Mouse (Mus musculus) kidney, embryonic 14.5 days (tissue): Measurements from ENCODE around the gene Olfr1248. TPM values are rescaled to one million over a fixed set of nuclear protein-coding genes. Genes with fewer than 3 reads are reported as not detected.
"Not testable (repeated sequence)": the region's sequence is repeated elsewhere in the genome, so short reads cannot be mapped to it uniquely, and the experiment has no call there.

Experiments
- ATAC-seq: fragments of 200-750 bp; cut with Nextera tagmentation; 2 replicates; pipeline ENCODE4 v1.8.0; 2017; ENCODE audit warnings: moderate number of reproducible peaks, mild to moderate bottlenecking, moderate TSS enrichment, moderate library complexity; ENCODE audit not compliant: low FRiP score, low TSS enrichment
- H3K27ac ChIP-seq: fragments of 300-500 bp; sonication (generic); 2 replicates; pipeline ENCODE4 v1.5.1; 2014; ENCODE audit warnings: low read depth, mild to moderate bottlenecking, low read length, moderate library complexity, mixed read lengths
- H3K27me3 ChIP-seq: fragments of 300-500 bp; sonication (generic); 2 replicates; pipeline ENCODE4 v1.6.1; 2014; ENCODE audit warnings: mild to moderate bottlenecking, low read length; ENCODE audit not compliant: control insufficient read depth, insufficient read depth
- H3K36me3 ChIP-seq: fragments of 300-500 bp; sonication (generic); 2 replicates; pipeline ENCODE4 v1.6.1; 2014; ENCODE audit warnings: low read length, mixed read lengths; ENCODE audit not compliant: control insufficient read depth, insufficient read depth
- H3K4me1 ChIP-seq: fragments of 300-500 bp; sonication (generic); 2 replicates; pipeline ENCODE4 v1.6.1; 2014; ENCODE audit warnings: low read length, mixed read lengths; ENCODE audit not compliant: control insufficient read depth, insufficient read depth
- H3K4me2 ChIP-seq: fragments of 300-500 bp; sonication (generic); replicated peaks from 2 replicates; pipeline ENCODE4 v1.6.1; 2014; ENCODE audit warnings: low read depth, mild to moderate bottlenecking, low read length
- H3K4me3 ChIP-seq: fragments of 300-500 bp; sonication (generic); 2 replicates; pipeline ENCODE4 v1.5.1; 2014; ENCODE audit warnings: mild to moderate bottlenecking, low read length
- H3K9ac ChIP-seq: fragments of 300-500 bp; sonication (generic); 2 replicates; pipeline ENCODE4 v1.6.1; 2014; ENCODE audit warnings: low read depth, mild to moderate bottlenecking, low read length, moderate library complexity
- H3K9me3 ChIP-seq: fragments of 300-500 bp; sonication (generic); 2 replicates; pipeline ENCODE4 v1.6.1; 2016; ENCODE audit warnings: low read length; ENCODE audit not compliant: control insufficient read depth
- WGBS: fragments of 180-500 bp; shearing (Covaris S2); extraction: QIAGEN DNeasy Blood & Tissue Kit; methylation state at CpG from one replicate; pipeline ENCODE4 v1.1.7; 2014; 5-methylcytosine and 5-hydroxymethylcytosine counted together
- polyA plus RNA-seq: library from polyadenylated mRNA; unstranded; fragments of >200 nt; fragmentation: Nextera tagmentation; extraction: Ambion mirVana; gene quantifications from 2 replicates; pipeline ENCODE4 v1.2.1, GENCODE M21; 2014

Olfr1248 gene
- not detected in 2 replicates for polyA plus RNA-seq

GRCm38 (mm10) chr2:89618145-89618544, at the start of gene Olfr1248:
Gene Olfr1248, minus strand, starts transcription at chr2:89618245.
- H3K36me3 ChIP-seq, H3K4me2 ChIP-seq, H3K4me3 ChIP-seq, H3K9me3 ChIP-seq, ATAC-seq, H3K27me3 ChIP-seq, H3K4me1 ChIP-seq, H3K9ac ChIP-seq, H3K27ac ChIP-seq: not testable (repeated sequence)
- WGBS = 91% methylated on average over 1 of the region's 1 CpGs

GRCm38 (mm10) chr2:89661367-89661766, 43.3 kb upstream of the Olfr1248 start, which contains the start of gene Olfr1250:
Gene Olfr1250, minus strand, starts transcription at chr2:89661467.
- H3K36me3 ChIP-seq = no peaks in the 10 kb centered on the region
- H3K9ac ChIP-seq = no peak within 1 kb of the TSS
- H3K4me2 ChIP-seq = no peak within 1 kb of the TSS
- H3K27me3 ChIP-seq = no peaks in the 10 kb centered on the region
- H3K4me3 ChIP-seq = no peak within 1 kb of the TSS
- ATAC-seq = no peak
- no peaks in the 10 kb centered on the region for H3K4me1 ChIP-seq
- no peaks in the 10 kb centered on the region for H3K9me3 ChIP-seq
- H3K27ac ChIP-seq = no peak within 1 kb of the TSS

GRCm38 (mm10) chr2:89634883-89635282, 16.8 kb upstream of the Olfr1248 start, which contains the start of gene Olfr1249:
Gene Olfr1249, minus strand, starts transcription at chr2:89634983.
- Histone ChIP-seq H3K27ac (no peak within 1 kb of the TSS), H3K9ac (no peak within 1 kb of the TSS)
- WGBS = 89% methylated on average over 2 of the region's 2 CpGs

GRCm38 (mm10) chr2:89614030-89614429, 4.0 kb downstream of the Olfr1248 start, which contains the start of gene Olfr1247:
Gene Olfr1247, minus strand, starts transcription at chr2:89614130.
- H3K27ac ChIP-seq = no peak within 1 kb of the TSS
- WGBS = 85% methylated on average over 2 of the region's 2 CpGs
- H3K9ac ChIP-seq = no peak within 1 kb of the TSS
- H3K4me2 ChIP-seq = no peak within 1 kb of the TSS
- H3K9me3 ChIP-seq = no peaks in the 10 kb centered on the region
- ATAC-seq = no peak
- H3K36me3 ChIP-seq = no peaks in the 10 kb centered on the region
- no peak within 1 kb of the TSS for H3K4me3 ChIP-seq
- H3K27me3 ChIP-seq = no peaks in the 10 kb centered on the region
- H3K4me1 ChIP-seq = no peaks in the 10 kb centered on the region

More at GRCm38 (mm10) chr2:89634883-89635282, 16.8 kb upstream of the Olfr1248 start, which contains the start of gene Olfr1249:
- no peaks in the 10 kb centered on the region for H3K27me3 ChIP-seq
- no peak within 1 kb of the TSS for H3K4me2 ChIP-seq
- no peaks in the 10 kb centered on the region for H3K9me3 ChIP-seq
- H3K4me1 ChIP-seq = no peaks in the 10 kb centered on the region
- H3K36me3 ChIP-seq = no peaks in the 10 kb centered on the region
- ATAC-seq = no peak
- H3K4me3 ChIP-seq = no peak within 1 kb of the TSS

- H3K9ac ChIP-seq = no peak within 1 kb of the TSS
- H3K4me1 ChIP-seq = no peaks in the 10 kb centered on the region
- 79% methylated on average over 2 of the region's 2 CpGs for WGBS
- no peak for ATAC-seq
- H3K4me3 ChIP-seq = no peak within 1 kb of the TSS
- H3K9me3 ChIP-seq = no peaks in the 10 kb centered on the region
- no peak within 1 kb of the TSS for H3K27ac ChIP-seq
- H3K27me3 ChIP-seq = no peaks in the 10 kb centered on the region
- H3K36me3 ChIP-seq = no peaks in the 10 kb centered on the region
- H3K4me2 ChIP-seq = no peak within 1 kb of the TSS
Measured at GRCm38 (mm10) chr2:89593057-89593456, 25.0 kb downstream of the Olfr1248 start, which contains the start of gene Olfr1246. Gene Olfr1246, minus strand, starts transcription at chr2:89593157.

- H3K4me3 ChIP-seq = no peak within 1 kb of the TSS
- no peaks in the 10 kb centered on the region for H3K27me3 ChIP-seq
- H3K27ac ChIP-seq = no peak within 1 kb of the TSS
- H3K4me2 ChIP-seq = no peak within 1 kb of the TSS
- no peaks in the 10 kb centered on the region for H3K9me3 ChIP-seq
- no peak within 1 kb of the TSS for H3K9ac ChIP-seq
- H3K4me1 ChIP-seq = no peaks in the 10 kb centered on the region
- 88% methylated on average over 1 of the region's 1 CpGs for WGBS
- no peaks in the 10 kb centered on the region for H3K36me3 ChIP-seq
- ATAC-seq = no peak
Measured at GRCm38 (mm10) chr2:89578347-89578746, 39.7 kb downstream of the Olfr1248 start, which contains the start of gene Olfr1245. Gene Olfr1245, minus strand, starts transcription at chr2:89578447.

Other genes starting within 250 kb of the Olfr1248 start
- gene Olfr1238, start 208.6 kb downstream of the Olfr1248 start, polyA plus RNA-seq = not detected in 2 replicates
- not detected in 2 replicates for gene Olfr1239, start 197.8 kb downstream of the Olfr1248 start, polyA plus RNA-seq
- gene Olfr1240, start 175.2 kb downstream of the Olfr1248 start, polyA plus RNA-seq = not detected in 2 replicates
- not detected in 2 replicates for gene Olfr1241, start 131.1 kb downstream of the Olfr1248 start, polyA plus RNA-seq
- not detected in 2 replicates for gene Olfr1242, start 119.9 kb downstream of the Olfr1248 start, polyA plus RNA-seq
- not detected in 2 replicates for gene Olfr1243, start 86.8 kb downstream of the Olfr1248 start, polyA plus RNA-seq
- gene Olfr1245, start 39.8 kb downstream of the Olfr1248 start, polyA plus RNA-seq = not detected in 2 replicates
- gene Olfr1246, start 25.1 kb downstream of the Olfr1248 start, polyA plus RNA-seq = not detected in 2 replicates
- gene Olfr1247, start 4.1 kb downstream of the Olfr1248 start, polyA plus RNA-seq = not detected in 2 replicates
- not detected in 2 replicates for gene Olfr1249, start 16.7 kb upstream of the Olfr1248 start, polyA plus RNA-seq
- not detected in 2 replicates for gene Olfr1250, start 43.2 kb upstream of the Olfr1248 start, polyA plus RNA-seq
- gene Olfr1251, start 53.7 kb upstream of the Olfr1248 start, polyA plus RNA-seq = not detected in 2 replicates
- gene Olfr1252, start 106.8 kb upstream of the Olfr1248 start, polyA plus RNA-seq = not detected in 2 replicates
- gene Olfr1253, start 138.8 kb upstream of the Olfr1248 start, polyA plus RNA-seq = not detected in 2 replicates
- gene Olfr1254, start 175.4 kb upstream of the Olfr1248 start, polyA plus RNA-seq = not detected in 2 replicates
- gene Olfr1255, start 193.8 kb upstream of the Olfr1248 start, polyA plus RNA-seq = not detected in 2 replicates
- not detected in 2 replicates for gene Olfr1256, start 223.3 kb upstream of the Olfr1248 start, polyA plus RNA-seq
- gene Olfr48, start 230.0 kb upstream of the Olfr1248 start, polyA plus RNA-seq = not detected in 2 replicates